Mouse (Mus musculus) erythroblast, embryonic 14.5 days (primary cell): Measurements from ENCODE around the gene Ndufb2.

Experiments used
- GATA1 ChIP-seq: IDR thresholded peaks from 2 replicates; pipeline ENCODE4 v1.6.1; 2012; ENCODE audit warnings: low read length, inconsistent platforms, mixed read lengths
- TAL1 ChIP-seq: IDR thresholded peaks from 3 replicates; pipeline ENCODE4 v1.6.1; 2012; ENCODE audit warnings: low read length, inconsistent platforms, mixed read lengths

- no peak for TF ChIP-seq TAL1
- TF ChIP-seq GATA1, result no peak
These were observed 18.9 kb downstream of the Ndufb2 start for GRCm38 (mm10) chr6:39611296-39611695.
